Mouse (Mus musculus): ENCODE data around the gene Gm9972.

- no peak for TF ChIP-seq GATA1 (IDR thresholded peaks at IDR 0.05; ENCODE audit: low read length)
- no peak for TF ChIP-seq TAL1 (IDR thresholded peaks at IDR 0.05; ENCODE audit: low read length)
Measured at GRCm38 (mm10) chr11:43012980-43013379, 22.6 kb upstream of the Gm9972 start.
